Mouse (Mus musculus): ENCODE results near the gene Adam1b. TPM values are rescaled to one million over a fixed set of nuclear protein-coding genes. Genes with fewer than 3 reads are reported as not detected.
A peak's percentile ranks its signal among the peaks of the same experiment; 100 is the strongest.

Adam1b gene
- polyA plus RNA-seq, 1 experiment = not detected

DNA sequence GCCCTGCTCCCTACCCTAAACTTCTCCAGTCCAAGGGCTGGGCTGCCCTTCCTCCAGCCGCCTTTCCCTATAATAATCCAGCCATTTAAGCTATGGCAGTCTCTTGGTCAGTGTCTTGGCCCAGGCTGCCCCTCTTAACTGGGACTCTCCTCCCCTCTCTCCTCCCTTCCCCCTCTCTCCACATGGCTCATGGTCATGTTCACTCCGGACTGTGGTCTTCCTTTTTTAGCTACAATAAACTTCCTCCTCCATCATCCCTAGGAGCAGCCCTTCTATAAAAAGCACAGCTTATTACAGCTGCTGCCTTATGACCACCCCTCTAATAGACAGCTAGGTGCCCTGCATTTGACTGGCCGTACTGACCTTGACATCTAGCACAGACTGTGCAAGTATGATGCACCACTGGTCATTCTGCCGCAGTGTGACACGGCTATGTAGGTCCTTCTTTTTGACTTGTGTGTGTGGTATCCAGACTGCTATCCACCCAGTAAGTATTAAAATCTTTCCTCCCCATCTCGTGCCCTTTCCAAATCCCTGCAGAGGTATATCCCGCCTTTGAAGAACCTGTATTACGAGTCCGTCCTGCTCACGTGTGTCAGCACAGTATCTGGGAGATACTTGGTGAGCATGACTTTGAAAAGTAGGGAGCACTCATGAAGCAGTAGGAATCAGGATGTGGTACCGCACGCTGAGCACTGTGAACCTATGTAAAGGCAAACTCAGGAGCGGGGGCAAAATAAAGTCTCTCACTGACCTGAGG is 49.3 kb downstream of the Adam1b start:
- no peak for DNase-seq
- Histone ChIP-seq H3K4me3 (ENCODE audit: insufficient read depth, low read depth, low read length) (no peak overlapping the region), H3K4me1 (ENCODE audit: control insufficient read depth, insufficient read depth, low read length) (peaks cover 20% of the 10 kb centered on the region; the same call in 1 of the 2 replicates), H3K27ac (ENCODE audit: insufficient read depth, low read depth, low read length) (peak overlapping the region; percentile 11; the same call in 1 of the 2 replicates), H3K36me3 (ENCODE audit: control insufficient read depth, insufficient read depth, low read length) (no peaks in the 10 kb centered on the region), H3K27me3 (replicated peaks; ENCODE audit: control insufficient read depth, insufficient read depth, low read length) (no peaks in the 10 kb centered on the region)
- TF ChIP-seq POLR2A (IDR thresholded peaks at IDR 0.05; ENCODE audit: low read depth, low read length) (no peak), CTCF (conservative IDR thresholded peaks at IDR 0.05; ENCODE audit: insufficient read depth, insufficient read length, low read depth, low read length) (no peak)
- 68% methylated on average over 13 of the region's 13 CpGs for WGBS

GRCm38 (mm10) chr5:121452906-121453305 is 50.3 kb downstream of the Adam1b start:
- no peaks in the 10 kb centered on the region for H3K27me3 ChIP-seq (replicated peaks; ENCODE audit: control insufficient read depth, insufficient read depth, low read length)
- peaks cover 20% of the 10 kb centered on the region; the same call in 1 of the 2 replicates for H3K4me1 ChIP-seq (ENCODE audit: control insufficient read depth, insufficient read depth, low read length)
- H3K4me3 ChIP-seq (ENCODE audit: insufficient read depth, low read depth, low read length) = peak overlapping the region; percentile 89
- no peak for TF ChIP-seq CTCF (conservative IDR thresholded peaks at IDR 0.05; ENCODE audit: insufficient read depth, insufficient read length, low read depth, low read length)
- no peak for DNase-seq
- H3K36me3 ChIP-seq (ENCODE audit: control insufficient read depth, insufficient read depth, low read length) = peaks cover 2% of the 10 kb centered on the region; the same call in 1 of the 2 replicates
- WGBS = 2% methylated on average over 9 of the region's 9 CpGs
- H3K27ac ChIP-seq (ENCODE audit: insufficient read depth, low read depth, low read length) = peak overlapping the region; percentile 98

- Histone ChIP-seq H3K4me1 (ENCODE audit: control insufficient read depth, insufficient read depth, low read length) (peaks cover 20% of the 10 kb centered on the region; the same call in 1 of the 2 replicates), H3K27me3 (replicated peaks; ENCODE audit: control insufficient read depth, insufficient read depth, low read length) (no peaks in the 10 kb centered on the region), H3K36me3 (ENCODE audit: control insufficient read depth, insufficient read depth, low read length) (peaks cover 2% of the 10 kb centered on the region; the same call in 1 of the 2 replicates), H3K27ac (ENCODE audit: insufficient read depth, low read depth, low read length) (peak within 1 kb of the TSS; percentile 98), H3K4me3 (ENCODE audit: insufficient read depth, low read depth, low read length) (peak within 1 kb of the TSS; percentile 89)
- peak; percentile 98 for DNase-seq
- TF ChIP-seq CTCF (conservative IDR thresholded peaks at IDR 0.05; ENCODE audit: insufficient read depth, insufficient read length, low read depth, low read length) (0 out of 2 replicates have a peak, but pooled peaks have one; percentile 14), POLR2A (IDR thresholded peaks at IDR 0.05; ENCODE audit: low read depth, low read length) (peak; percentile 97)
- WGBS = 1% methylated on average over 92 of the region's 97 CpGs
Observed at GRCm38 (mm10) chr5:121452026-121452869, 51.0 kb downstream of the Adam1b start, which contains the start of gene Erp29. Gene Erp29 (minus strand): TSS chr5:121452506.

- TF ChIP-seq POLR2A (IDR thresholded peaks at IDR 0.05; ENCODE audit: low read depth, low read length) = no peak
- TF ChIP-seq CTCF (conservative IDR thresholded peaks at IDR 0.05; ENCODE audit: insufficient read depth, insufficient read length, low read depth, low read length) = no peak
- DNase-seq = peak; percentile 58
- H3K27ac ChIP-seq (ENCODE audit: insufficient read depth, low read depth, low read length) = peak within 1 kb of the TSS; percentile 98
- WGBS = under 1% methylated on average over 17 of the region's 17 CpGs
- H3K27me3 ChIP-seq (replicated peaks; ENCODE audit: control insufficient read depth, insufficient read depth, low read length) = no peaks in the 10 kb centered on the region
- peaks cover 2% of the 10 kb centered on the region; the same call in 1 of the 2 replicates for H3K36me3 ChIP-seq (ENCODE audit: control insufficient read depth, insufficient read depth, low read length)
- H3K4me1 ChIP-seq (ENCODE audit: control insufficient read depth, insufficient read depth, low read length) = peaks cover 20% of the 10 kb centered on the region; the same call in 1 of the 2 replicates
- peak within 1 kb of the TSS; percentile 89 for H3K4me3 ChIP-seq (ENCODE audit: insufficient read depth, low read depth, low read length)
Observed at GRCm38 (mm10) chr5:121451644-121452025, 51.6 kb downstream of the Adam1b start, which contains the start of gene Tmem116. Gene Tmem116 (plus strand): TSS chr5:121451893.

DNA sequence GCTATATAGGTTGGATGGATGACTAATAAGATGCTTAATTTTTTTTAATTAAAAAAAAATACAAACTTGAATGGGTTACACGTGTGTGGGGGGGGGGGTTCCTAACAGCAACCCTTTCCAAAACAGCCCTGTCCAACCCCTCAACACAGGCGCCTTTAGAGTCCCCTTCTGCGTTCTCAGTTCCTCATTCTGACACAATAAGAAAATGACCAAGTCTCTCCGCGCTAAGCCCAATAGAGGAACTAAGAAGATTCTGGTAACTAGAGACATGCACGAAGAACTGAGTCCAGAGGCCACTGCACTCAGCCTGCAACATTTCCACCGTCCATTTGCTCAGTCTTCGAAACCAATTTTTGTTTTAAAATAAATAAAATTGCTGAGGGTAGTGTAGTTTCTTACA is 52.0 kb downstream of the Adam1b start:
- no peaks in the 10 kb centered on the region for H3K27me3 ChIP-seq (replicated peaks; ENCODE audit: control insufficient read depth, insufficient read depth, low read length)
- 10% methylated on average over 8 of the region's 8 CpGs for WGBS
- peak; percentile 33 for DNase-seq
- peaks cover 20% of the 10 kb centered on the region; the same call in 1 of the 2 replicates for H3K4me1 ChIP-seq (ENCODE audit: control insufficient read depth, insufficient read depth, low read length)
- TF ChIP-seq CTCF (conservative IDR thresholded peaks at IDR 0.05; ENCODE audit: insufficient read depth, insufficient read length, low read depth, low read length) (no peak), POLR2A (IDR thresholded peaks at IDR 0.05; ENCODE audit: low read depth, low read length) (no peak)
- peak overlapping the region; percentile 83 for H3K4me3 ChIP-seq (ENCODE audit: insufficient read depth, low read depth, low read length)
- no peak overlapping the region; the same call in 1 of the 2 replicates for H3K27ac ChIP-seq (ENCODE audit: insufficient read depth, low read depth, low read length)
- peaks cover 2% of the 10 kb centered on the region; the same call in 1 of the 2 replicates for H3K36me3 ChIP-seq (ENCODE audit: control insufficient read depth, insufficient read depth, low read length)

- no peak for TF ChIP-seq POLR2A (IDR thresholded peaks at IDR 0.05; ENCODE audit: low read depth, low read length)
- TF ChIP-seq CTCF (conservative IDR thresholded peaks at IDR 0.05; ENCODE audit: insufficient read depth, insufficient read length, low read depth, low read length) = no peak
- peak; percentile 81 for DNase-seq
- Histone ChIP-seq H3K27me3 (replicated peaks; ENCODE audit: control insufficient read depth, insufficient read depth, low read length) (no peaks in the 10 kb centered on the region), H3K4me1 (ENCODE audit: control insufficient read depth, insufficient read depth, low read length) (peaks cover 20% of the 10 kb centered on the region; the same call in 1 of the 2 replicates), H3K27ac (ENCODE audit: insufficient read depth, low read depth, low read length) (0 out of 2 replicates have a peak overlapping the region, but pooled peaks have one; percentile 3), H3K36me3 (ENCODE audit: control insufficient read depth, insufficient read depth, low read length) (peaks cover 2% of the 10 kb centered on the region; the same call in 1 of the 2 replicates), H3K4me3 (ENCODE audit: insufficient read depth, low read depth, low read length) (no peak overlapping the region)
- 39% methylated on average over 9 of the region's 9 CpGs for WGBS
Observed at GRCm38 (mm10) chr5:121450476-121450875, 52.8 kb downstream of the Adam1b start.

Other genes with a start within 250 kb of the Adam1b start
- gene Trafd1, start 117.8 kb downstream of the Adam1b start, polyA plus RNA-seq (2012; rRNA removed) = 41.0 and 48.6 TPM in 2 replicates
- 7.0 and 8.1 TPM in 2 replicates for gene Naa25, start 105.5 kb downstream of the Adam1b start, polyA plus RNA-seq (2012; rRNA removed)
- 147 and 171 TPM in 2 replicates for gene Tmem116, start 51.5 kb downstream of the Adam1b start, polyA plus RNA-seq (2012; rRNA removed)
- gene Erp29, start 50.9 kb downstream of the Adam1b start, polyA plus RNA-seq (2012; rRNA removed) = 56.7 and 77.8 TPM in 2 replicates
- gene Adam1a, start 42.0 kb upstream of the Adam1b start, polyA plus RNA-seq (2012; rRNA removed) = 2.0 and 2.2 TPM in 2 replicates
- gene Gm42878, start 42.0 kb upstream of the Adam1b start, polyA plus RNA-seq (2012; rRNA removed) = 0.13 TPM in 1 of 2 replicates, not detected in the other
- gene Mapkapk5, start 42.5 kb upstream of the Adam1b start, polyA plus RNA-seq (2012; rRNA removed) = 32.6 and 36.6 TPM in 2 replicates
- gene Aldh2, start 90.4 kb upstream of the Adam1b start, polyA plus RNA-seq (2012; rRNA removed) = 1,369 and 1,431 TPM in 2 replicates
- gene Acad12, start 115.5 kb upstream of the Adam1b start, polyA plus RNA-seq (2012; rRNA removed) = 47.0 and 51.4 TPM in 2 replicates
- gene Acad10, start 157.1 kb upstream of the Adam1b start, polyA plus RNA-seq (2012; rRNA removed) = 55.9 and 68.1 TPM in 2 replicates
- gene Brap, start 157.1 kb upstream of the Adam1b start, polyA plus RNA-seq (2012; rRNA removed) = 44.0 and 50.1 TPM in 2 replicates
- 111 and 112 TPM in 2 replicates for gene Atxn2, start 207.9 kb upstream of the Adam1b start, polyA plus RNA-seq (2012; rRNA removed)

Data from kidney, adult 2 months (tissue).